Mouse (Mus musculus) gastrocnemius, adult 2 months (tissue): ENCODE measurements around the gene Tmed8. TPM values are rescaled to one million over a fixed set of nuclear protein-coding genes. Genes with fewer than 3 reads are reported as not detected.
"Not testable (repeated sequence)": the region's sequence is repeated elsewhere in the genome, so short reads cannot be mapped to it uniquely, and the experiment has no call there.

Experiments
- DNase-seq: peaks from one replicate; pipeline ENCODE4 v3.0.0; 2022
- H3K27ac ChIP-seq: fragments of 200-600 bp; 2 replicates; pipeline ENCODE4 v1.8.1; 2022; ENCODE audit warnings: mild to moderate bottlenecking
- H3K4me3 ChIP-seq: fragments of 200-600 bp; 2 replicates; pipeline ENCODE4 v1.8.1; 2022; ENCODE audit warnings: mild to moderate bottlenecking, moderate library complexity
- CTCF ChIP-seq: fragments of 200-600 bp; IDR thresholded peaks from 2 replicates; pipeline ENCODE4 v1.8.1; 2022; ENCODE audit warnings: antibody characterized with exemption, mild to moderate bottlenecking, moderate library complexity
- intact Hi-C: fragments of 180-260 bp; cut with DNase I; formaldehyde crosslinking; loops from one replicate; pipeline ENCODE4 v1.15.1; 2025
- total RNA-seq, 2 experiments: library from RNA; stranded (reverse); gene quantifications; 2 replicates each; pipeline ENCODE4 v1.2.3; 2021

The Tmed8 gene
- total RNA-seq, 2 experiments from 2014 or later: 1.6 to 2.2 TPM

DNA sequence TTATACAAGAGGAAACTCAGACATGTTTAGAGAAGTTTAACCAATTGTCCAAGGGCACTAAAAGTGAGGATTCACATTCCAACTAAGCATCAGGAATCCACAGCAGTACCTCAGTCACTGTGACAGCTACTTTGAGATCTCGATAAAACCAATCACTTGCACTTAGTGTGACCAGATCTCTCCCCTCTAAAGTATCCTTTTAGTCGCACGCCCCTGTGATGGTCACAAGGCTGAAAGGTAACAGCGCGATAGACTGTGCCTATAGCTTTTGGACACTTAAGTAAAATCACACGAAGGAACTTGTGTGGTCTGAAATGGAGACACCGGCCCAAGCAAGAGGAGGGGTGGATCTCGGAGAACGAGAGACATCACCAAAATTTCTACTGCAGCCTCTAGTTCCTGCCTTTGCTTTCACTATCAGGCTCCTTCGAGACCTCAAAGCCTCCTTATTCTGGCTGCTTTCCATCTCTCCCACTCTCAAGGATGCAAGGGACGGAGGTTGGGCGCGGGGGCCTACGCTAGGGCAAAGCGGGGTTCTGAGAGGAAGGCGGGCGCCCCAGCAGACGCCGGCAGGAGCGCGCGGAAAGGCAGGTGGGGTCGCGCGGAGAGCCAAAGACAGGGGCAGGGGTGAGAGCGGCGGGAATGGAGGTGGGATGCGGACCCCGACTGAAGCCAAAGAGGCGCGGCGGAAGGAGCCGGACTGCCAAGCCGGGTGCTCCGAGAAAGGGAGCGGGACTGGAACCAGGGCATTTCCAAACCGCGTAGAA lies 865 bp downstream of the Tmed8 start, which contains the start of gene Samd15:
Samd15 (plus strand) TSS at position 518 of the 767 bp plus-strand sequence.
- peak within 1 kb of the TSS; percentile 86 for H3K27ac ChIP-seq
- no peak for TF ChIP-seq CTCF
- intact Hi-C loops: no loop called here

DNA sequence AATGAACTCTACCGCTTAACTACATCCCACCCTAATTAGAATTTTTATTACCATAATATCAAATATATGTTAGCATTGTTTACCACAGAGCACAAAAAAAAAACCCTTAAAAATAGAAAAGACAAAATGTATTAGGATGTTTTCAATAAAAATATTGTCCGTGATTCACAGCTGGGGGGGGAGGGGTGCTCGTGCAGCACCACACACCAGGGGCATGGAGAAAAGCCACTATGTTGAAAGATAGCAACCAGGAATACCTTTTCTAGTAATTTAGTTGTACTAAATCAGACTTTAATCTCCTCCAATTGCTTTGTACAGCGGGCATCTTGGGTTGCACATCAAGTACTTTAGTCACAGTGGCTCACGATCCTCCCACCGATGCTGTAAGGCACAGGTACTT lies 1.5 kb downstream of the Tmed8 start:
- no peak for DNase-seq
- no peak for TF ChIP-seq CTCF
- intact Hi-C loops: no loop called here
- Histone ChIP-seq H3K4me3 (peak overlapping the region; percentile 98), H3K27ac (peak overlapping the region; percentile 86; the same call in 1 of the 2 replicates)

More for the DNA sequence above, 865 bp downstream of the Tmed8 start, which contains the start of gene Samd15:
- peak; percentile 39 for DNase-seq
- peak within 1 kb of the TSS; percentile 98 for H3K4me3 ChIP-seq

DNA sequence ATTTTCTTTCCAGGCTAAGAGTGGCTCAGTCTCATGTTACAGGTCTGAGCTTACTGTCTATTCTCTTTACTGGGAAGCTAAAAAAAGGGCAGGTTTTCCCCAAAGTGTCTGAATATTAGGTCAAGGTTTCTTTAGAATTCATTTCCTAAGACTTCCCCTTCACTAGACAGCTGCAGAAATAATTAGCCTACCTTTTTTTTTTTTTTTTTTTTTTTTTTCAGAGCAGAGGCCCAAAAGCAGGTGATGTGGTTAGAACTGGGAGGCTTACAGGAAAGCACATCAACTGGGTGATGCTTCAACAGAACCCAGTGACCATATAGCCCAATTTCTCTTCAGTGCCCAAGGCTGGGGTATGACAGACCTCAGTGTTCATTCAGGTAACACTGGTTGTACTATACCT lies 3.9 kb downstream of the Tmed8 start:
- TF ChIP-seq CTCF: no peak
- no peak overlapping the region for H3K4me3 ChIP-seq
- intact Hi-C loops: no loop called here

DNA sequence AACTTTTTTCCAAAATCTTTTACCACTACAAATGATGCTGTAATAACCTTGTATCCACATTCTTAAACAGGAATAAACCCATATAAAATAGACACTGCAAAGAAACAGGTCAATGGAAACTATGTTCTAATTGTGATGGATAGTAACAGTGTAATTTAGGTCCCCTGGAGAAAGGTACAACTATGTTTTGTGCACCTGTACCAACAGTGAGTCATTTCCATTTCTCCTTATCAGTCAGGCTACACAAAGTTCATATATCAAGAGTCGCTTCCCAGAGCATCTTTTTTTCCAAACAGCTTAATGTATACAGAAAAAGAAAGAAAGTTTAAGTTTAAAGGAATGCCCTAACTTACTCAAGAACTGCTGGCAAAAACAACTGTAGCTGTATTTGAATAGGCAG lies 5.2 kb downstream of the Tmed8 start:
- no peak overlapping the region for H3K4me3 ChIP-seq
- intact Hi-C loops: no loop called here
- TF ChIP-seq CTCF: no peak
- DNase-seq: no peak
- H3K27ac ChIP-seq: no peak overlapping the region

More for the DNA sequence above, 3.9 kb downstream of the Tmed8 start:
- DNase-seq: no peak
- H3K27ac ChIP-seq: no peak overlapping the region

DNA sequence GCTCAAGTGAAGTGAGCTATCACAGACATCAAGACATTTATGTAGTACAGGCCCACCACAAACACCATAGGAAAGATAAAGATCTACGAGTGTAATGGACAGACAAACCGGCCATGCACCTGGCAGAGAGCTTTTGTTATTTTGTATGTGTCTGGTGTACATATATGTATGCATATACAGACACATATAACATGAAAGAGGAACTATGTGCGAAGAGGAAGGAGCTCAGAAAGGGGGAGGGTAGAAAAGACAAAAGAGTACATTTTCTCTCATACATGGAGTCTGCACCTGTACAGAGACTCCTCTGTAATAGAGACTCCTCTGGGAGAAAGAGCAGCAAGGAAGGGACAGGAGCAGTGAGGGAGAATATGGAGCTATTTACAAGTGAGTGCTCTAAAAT lies 7.2 kb downstream of the Tmed8 start:
- Histone ChIP-seq H3K4me3 (no peak overlapping the region), H3K27ac (no peak overlapping the region)
- no peak for TF ChIP-seq CTCF
- DNase-seq: no peak
- intact Hi-C loops: no loop called here

DNA sequence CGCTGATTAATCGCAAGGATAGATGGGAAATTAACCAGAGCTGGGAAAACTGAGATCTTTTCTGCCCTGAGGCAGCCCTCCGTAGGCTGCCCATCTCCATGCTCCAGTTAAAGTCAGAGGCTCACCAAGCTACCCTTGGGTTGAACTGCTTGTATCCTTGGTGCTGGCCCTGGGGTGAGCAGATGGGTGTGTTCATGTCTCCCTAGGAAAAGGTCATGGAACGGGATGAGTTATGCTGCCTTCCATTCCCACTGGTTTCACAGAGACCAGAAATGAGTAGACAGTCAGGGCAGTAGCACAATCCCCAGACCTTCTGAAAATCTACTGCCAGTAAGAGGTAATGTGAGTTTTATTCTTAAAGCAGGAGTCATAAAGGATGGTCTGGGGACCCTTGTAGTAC lies 22.6 kb downstream of the Tmed8 start:
- no peak for TF ChIP-seq CTCF
- intact Hi-C loops: no loop called here
- no peak for DNase-seq
- Histone ChIP-seq H3K4me3 (no peak overlapping the region), H3K27ac (no peak overlapping the region)

DNA sequence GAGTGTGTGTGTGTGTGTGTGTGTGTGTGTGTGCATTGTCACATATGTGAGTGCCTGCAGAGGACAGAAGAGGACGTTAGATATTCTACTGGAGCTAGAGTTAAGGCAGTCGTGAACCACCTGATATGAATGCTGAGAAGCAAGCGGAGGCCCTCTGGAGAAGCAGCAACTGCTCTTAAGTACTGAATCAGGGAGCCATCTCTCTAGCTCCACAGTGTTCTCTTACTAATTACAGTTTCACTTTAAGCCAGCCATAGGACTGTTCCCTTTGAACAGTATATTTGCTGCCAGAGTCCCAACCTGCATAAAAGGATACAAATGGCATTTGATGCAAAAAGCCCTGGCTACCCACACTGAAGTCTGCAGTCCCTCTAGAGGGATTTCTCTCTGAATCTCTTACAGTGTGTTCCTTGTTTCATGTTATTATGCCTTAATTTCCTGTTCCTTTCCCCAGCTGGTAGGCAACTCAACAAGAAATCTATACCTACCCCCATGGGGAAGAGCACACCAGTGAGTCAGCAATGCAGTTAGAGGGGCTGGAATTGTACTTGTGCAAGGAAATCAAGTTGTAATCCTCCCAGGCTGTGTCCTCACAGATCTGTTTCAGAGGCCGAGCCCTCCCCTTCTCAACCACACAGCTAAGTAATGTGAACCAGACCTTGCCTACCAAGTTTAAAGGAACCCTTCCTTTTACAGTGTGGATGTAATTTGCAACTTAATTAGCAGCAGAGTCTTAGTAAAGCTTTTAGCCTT lies 24.9 kb downstream of the Tmed8 start:
- no peak for DNase-seq
- no peak for TF ChIP-seq CTCF
- intact Hi-C loops: no loop called here
- Histone ChIP-seq H3K27ac (no peak overlapping the region), H3K4me3 (no peak overlapping the region)

DNA sequence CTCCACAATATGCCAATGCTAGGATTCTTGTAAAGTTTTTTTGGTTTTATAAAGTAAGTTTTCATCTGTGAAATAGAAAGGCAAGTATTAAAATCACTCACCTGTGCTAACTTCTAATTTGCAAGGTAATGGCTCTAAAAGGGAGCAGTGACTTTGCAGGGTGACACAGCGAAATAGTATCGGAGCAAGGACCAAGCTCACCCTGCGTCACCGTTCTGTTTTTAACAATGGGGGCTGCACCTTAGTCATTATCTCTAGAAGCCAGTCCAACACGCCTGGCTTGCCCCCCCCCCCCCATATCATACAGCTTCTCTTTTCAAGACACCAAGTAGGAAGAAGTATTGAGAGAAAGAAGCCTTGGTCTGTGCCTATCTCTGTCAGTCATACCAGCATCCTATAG lies 39.4 kb downstream of the Tmed8 start:
- DNase-seq: no peak
- no peak overlapping the region for H3K4me3 ChIP-seq
- H3K27ac ChIP-seq: no peak overlapping the region
- intact Hi-C loops: no loop called here
- no peak for TF ChIP-seq CTCF

DNA sequence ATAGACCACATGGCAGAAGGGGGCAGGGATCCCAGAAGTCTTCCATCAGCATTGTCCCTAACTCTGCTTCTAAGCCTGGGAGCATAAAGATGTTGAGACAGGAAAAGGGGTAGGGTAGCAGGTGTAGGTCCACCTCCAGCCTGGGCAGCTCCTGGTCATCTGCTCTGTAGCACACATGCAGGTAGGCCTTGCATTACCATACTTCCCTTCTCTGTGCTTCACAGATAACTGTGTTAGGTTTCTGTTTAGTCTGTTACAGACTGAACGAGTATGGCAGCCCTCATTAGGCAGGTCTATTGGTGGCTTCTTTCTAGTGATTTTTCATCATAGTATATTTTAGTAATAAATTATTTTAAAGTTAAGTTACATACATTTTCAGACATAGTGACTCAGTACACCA lies 39.9 kb downstream of the Tmed8 start:
- Histone ChIP-seq H3K27ac (no peak overlapping the region), H3K4me3 (no peak overlapping the region)
- no peak for DNase-seq
- intact Hi-C loops: no loop called here
- TF ChIP-seq CTCF: no peak

DNA sequence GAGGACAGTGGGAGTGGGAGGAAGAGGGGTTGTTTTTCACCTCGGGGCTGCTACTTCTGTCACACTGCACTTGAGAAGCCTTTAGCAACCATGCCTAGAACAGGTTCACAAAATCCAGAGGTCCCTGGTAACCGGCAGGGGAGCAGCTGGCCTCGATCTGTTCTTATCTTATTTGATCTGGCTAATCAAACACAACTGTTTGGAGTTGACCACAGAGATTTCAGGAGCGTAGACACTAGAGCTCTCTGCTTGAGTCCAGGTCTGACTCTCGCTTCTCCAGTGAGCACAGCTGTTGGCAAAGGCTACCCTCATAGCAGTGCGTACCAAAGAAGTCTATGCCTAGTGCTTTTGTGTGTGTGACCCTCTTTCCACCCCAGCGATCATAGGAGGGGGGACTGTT lies 42.2 kb downstream of the Tmed8 start:
- no peak for DNase-seq
- intact Hi-C loops: no loop called here
- Histone ChIP-seq H3K4me3 (no peak overlapping the region), H3K27ac (no peak overlapping the region)
- no peak for TF ChIP-seq CTCF

DNA sequence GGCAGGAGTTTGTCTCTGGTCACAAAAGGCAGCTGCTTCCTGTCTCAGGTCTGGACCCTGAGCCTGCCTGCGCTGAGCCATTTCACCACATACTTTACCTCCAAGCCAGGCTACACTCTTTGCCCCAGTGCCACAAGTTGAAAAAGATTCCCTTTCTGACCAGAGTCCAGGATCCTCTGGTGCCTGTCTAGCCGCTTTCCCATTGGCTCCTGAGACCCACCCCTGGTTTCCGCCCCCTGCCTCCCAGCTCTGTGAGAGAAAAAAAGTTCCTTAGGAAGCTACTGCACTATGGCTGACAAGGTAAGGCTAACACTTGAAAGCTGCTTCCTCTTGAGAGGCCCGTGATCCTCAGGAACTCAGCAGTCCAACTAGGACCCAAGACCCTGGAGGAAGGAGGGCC lies 42.9 kb downstream of the Tmed8 start:
- no peak overlapping the region for H3K27ac ChIP-seq
- no peak for TF ChIP-seq CTCF
- DNase-seq: no peak
- no peak overlapping the region for H3K4me3 ChIP-seq
- intact Hi-C loops: no loop called here

DNA sequence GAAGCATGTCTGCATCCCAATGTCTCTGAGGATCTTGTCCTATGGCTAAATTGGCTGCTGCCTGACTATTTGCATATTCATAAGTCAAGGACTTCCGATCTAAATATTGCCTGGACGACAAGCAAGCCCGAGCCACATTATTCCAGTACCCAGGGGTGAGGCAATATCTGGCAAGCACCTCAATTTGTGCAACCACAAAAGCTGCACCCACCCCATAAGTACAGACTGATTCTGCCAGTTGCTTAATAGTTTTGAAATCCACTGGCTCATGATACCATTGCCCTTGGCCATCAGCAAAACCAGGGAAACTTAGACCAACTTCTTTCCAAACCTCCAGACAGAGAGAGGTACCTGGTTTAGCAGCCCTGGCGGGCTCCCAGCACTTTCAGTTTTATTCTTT lies 45.8 kb downstream of the Tmed8 start:
- DNase-seq, intact Hi-C loops, H3K27ac ChIP-seq, H3K4me3 ChIP-seq: not testable (repeated sequence)

DNA sequence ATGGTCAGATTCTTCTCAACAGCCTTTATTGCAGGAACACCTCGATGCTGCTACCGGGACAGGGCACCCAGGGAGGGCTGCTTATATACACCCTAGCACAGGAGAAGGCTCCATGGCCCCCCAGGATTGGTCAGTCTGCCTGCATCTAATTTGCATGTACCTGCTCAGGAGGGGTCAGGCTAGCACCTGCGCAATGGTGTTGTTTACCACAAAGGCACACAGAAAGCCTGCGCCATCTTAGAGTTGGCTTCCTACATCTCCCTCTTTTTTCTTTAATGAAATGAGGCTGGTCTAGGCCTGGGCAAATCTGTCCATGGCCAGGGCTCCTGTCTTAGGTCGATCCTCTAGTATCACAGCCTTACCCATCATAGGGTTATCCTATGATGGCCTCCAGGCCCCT lies 50.8 kb downstream of the Tmed8 start:
- Histone ChIP-seq H3K4me3 (no peak overlapping the region), H3K27ac (no peak overlapping the region)
- intact Hi-C loops: no loop called here
- no peak for DNase-seq
- no peak for TF ChIP-seq CTCF

DNA sequence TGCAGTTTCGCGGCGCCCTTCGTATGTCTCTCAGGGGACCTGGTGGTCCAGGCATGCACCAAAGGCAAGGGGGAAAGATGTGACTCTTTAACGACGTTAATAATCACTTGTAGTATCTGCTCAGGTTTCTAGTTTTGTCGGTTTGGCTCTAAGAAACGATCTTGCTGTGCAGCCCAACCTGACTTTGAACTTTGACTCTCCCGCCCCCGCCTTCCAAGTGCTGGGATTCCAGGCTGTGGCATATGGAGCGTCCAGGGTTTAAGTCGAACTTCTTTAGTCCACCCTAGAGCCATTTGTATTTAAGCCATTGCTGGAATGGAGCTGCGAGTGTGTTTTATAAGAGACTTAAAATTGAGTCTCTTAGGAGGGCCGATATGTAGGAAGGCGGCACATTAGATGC lies 52.1 kb downstream of the Tmed8 start:
- Histone ChIP-seq H3K4me3 (peak overlapping the region; percentile 100), H3K27ac (peak overlapping the region; percentile 91)
- intact Hi-C loops: no loop called here
- TF ChIP-seq CTCF: no peak
- no peak for DNase-seq
